Mouse (Mus musculus): ENCODE data around the gene Cdc20b. TPM values are rescaled to one million over a fixed set of nuclear protein-coding genes. Genes with fewer than 3 reads are reported as not detected.
A peak's percentile ranks its signal among the peaks of the same experiment; 100 is the strongest.
"Not testable (repeated sequence)": the region's sequence is repeated elsewhere in the genome, so short reads cannot be mapped to it uniquely, and the experiment has no call there.

Gene Cdc20b
- polyA plus RNA-seq, 1 experiment from 2014 or later = not detected

DNA sequence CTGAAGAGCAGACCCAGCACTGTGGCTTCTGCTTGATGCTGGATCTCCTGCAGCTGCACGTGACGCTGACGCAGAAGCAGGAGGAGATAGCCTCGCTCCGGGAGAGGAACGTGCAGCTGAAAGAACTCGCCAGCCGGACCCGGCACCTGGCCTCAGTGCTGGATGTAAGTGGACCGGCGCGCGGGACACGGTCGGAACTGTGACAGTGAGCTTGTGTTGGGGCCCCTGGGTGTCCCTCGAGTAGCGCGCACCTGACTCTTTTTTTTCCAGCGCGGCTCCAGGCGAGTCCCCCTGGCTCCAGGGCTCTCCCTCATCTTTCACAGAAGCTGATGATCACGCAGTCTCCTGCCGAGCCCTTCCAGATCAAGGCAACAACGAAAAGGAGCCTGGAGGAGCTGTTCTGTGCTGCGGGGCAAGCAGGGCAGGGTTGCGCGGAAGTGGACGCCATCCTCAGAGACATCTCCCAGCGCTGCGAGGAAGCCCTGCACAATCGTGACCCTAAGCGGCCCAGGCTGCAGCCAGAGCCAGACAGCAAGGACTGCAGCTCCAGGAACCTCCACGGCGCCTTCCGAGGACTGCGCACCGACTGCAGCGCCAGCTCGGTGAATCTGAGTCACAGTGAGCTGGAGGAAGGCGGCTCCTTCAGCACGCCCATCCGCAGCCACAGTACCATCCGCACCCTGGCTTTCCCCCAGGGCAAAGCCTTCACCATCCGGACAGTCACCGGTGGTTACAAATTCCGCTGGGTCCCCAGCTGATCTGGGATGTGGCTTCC, 36.3 kb upstream of the Cdc20b start:
- WGBS = under 1% methylated on average over 46 of the region's 46 CpGs
- Histone ChIP-seq H3K9me3 (no peaks in the 10 kb centered on the region), H3K27me3 (ENCODE audit: insufficient read depth, poor library complexity, severe bottlenecking) (peaks cover 83% of the 10 kb centered on the region)

DNA sequence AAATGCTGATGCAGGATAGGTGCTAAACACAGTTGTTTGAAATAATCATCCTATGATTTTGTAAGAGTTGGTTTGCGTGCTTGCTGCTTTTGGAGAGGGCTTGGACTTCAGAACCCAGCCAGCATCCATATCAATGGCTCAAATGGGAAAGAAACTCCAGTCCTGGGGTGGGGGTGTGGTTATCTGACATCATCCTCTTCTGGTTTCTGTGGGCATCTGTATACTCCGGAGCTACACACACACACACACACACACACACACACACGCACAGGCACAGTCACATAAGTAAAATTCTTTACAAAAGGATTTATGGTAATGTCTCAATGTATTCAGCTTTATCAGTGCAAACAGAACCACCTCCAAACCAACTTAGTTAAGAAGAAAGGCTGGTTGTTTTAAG, 34.8 kb upstream of the Cdc20b start:
- Histone ChIP-seq H3K27me3 (ENCODE audit: insufficient read depth, poor library complexity, severe bottlenecking) (peaks cover 68% of the 10 kb centered on the region), H3K4me1 (peaks cover 9% of the 10 kb centered on the region), H3K9me3 (no peaks in the 10 kb centered on the region), H3K36me3 (no peaks in the 10 kb centered on the region), H3K4me3 (no peak overlapping the region), H3K27ac (no peak overlapping the region)
- DNase-seq (ENCODE audit: low spot score) = peak; percentile 59
- 78% methylated on average over 3 of the region's 3 CpGs for WGBS

More for the DNA sequence above, 36.3 kb upstream of the Cdc20b start:
- Histone ChIP-seq H3K4me3 (peak overlapping the region; percentile 64), H3K4me1 (peaks cover 16% of the 10 kb centered on the region), H3K36me3 (no peaks in the 10 kb centered on the region), H3K27ac (no peak overlapping the region)
- peak; percentile 74 for DNase-seq (ENCODE audit: low spot score)

GRCm38 (mm10) chr13:113000576-113001318, 34.2 kb upstream of the Cdc20b start:
- no peak overlapping the region for H3K4me3 ChIP-seq
- no peak overlapping the region for H3K27ac ChIP-seq
- WGBS = 64% methylated on average over 9 of the region's 9 CpGs
- peak; percentile 68 for DNase-seq (ENCODE audit: low spot score)
- peaks cover 9% of the 10 kb centered on the region for H3K4me1 ChIP-seq
- H3K9me3 ChIP-seq = no peaks in the 10 kb centered on the region
- H3K27me3 ChIP-seq (ENCODE audit: insufficient read depth, poor library complexity, severe bottlenecking) = peaks cover 61% of the 10 kb centered on the region
- no peaks in the 10 kb centered on the region for H3K36me3 ChIP-seq

DNA sequence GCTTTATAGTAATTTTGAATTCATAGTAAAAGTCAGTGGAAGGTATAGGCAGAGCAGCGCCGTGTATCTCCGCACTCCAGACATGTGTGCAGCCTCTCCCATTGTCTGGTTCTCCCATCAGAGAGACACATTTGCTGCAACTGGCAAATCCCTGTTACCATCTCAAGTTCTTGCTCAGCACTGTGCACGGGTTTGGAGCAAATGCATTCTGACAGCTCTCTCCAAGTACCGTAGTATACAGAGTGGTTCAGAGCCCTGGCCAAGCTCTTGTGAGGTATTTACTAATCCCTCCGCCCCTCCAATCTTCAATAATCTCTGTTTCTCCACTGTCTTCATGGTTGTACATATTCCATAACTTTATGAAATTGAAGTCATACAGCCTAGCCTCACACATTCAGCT, 22.2 kb upstream of the Cdc20b start:
- Histone ChIP-seq H3K4me1 (no peaks in the 10 kb centered on the region), H3K36me3 (no peaks in the 10 kb centered on the region), H3K27ac (no peak overlapping the region), H3K4me3 (no peak overlapping the region), H3K27me3 (ENCODE audit: insufficient read depth, poor library complexity, severe bottlenecking) (no peaks in the 10 kb centered on the region), H3K9me3 (no peaks in the 10 kb centered on the region)
- DNase-seq (ENCODE audit: low spot score) = peak; percentile 69
- 72% methylated on average over 6 of the region's 6 CpGs for WGBS

GRCm38 (mm10) chr13:113013174-113013953, 21.5 kb upstream of the Cdc20b start:
- H3K36me3 ChIP-seq; H3K9me3 ChIP-seq; H3K27me3 ChIP-seq (ENCODE audit: insufficient read depth, poor library complexity, severe bottlenecking); H3K4me1 ChIP-seq; H3K27ac ChIP-seq: not testable (repeated sequence)
- 38% methylated on average over 20 of the region's 20 CpGs for WGBS
- DNase-seq (ENCODE audit: low spot score) = peak; percentile 73
- H3K4me3 ChIP-seq = peak overlapping the region; percentile 47

DNA sequence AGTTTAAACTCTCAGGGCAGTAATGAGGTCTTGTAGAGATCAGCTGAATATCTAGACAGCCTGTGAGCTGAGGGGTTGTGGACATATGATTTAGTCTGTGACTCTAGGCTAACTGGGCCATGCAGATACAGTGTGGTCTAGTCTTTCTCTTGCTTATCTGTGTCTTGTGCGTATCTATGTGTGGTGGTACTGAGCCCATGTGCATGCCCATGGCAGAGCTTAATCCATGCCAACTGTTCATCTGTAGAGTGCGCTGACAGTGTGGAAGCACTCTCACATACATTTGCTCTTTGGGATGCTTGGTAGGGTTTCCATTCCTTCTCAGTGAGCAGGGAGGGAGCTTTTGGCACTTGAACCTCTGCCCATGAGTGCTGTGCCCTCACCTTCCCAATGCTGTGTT, 13.4 kb upstream of the Cdc20b start:
- Histone ChIP-seq H3K9me3 (no peaks in the 10 kb centered on the region), H3K36me3 (no peaks in the 10 kb centered on the region), H3K27me3 (ENCODE audit: insufficient read depth, poor library complexity, severe bottlenecking) (0 out of 2 replicates have a peak, but pooled peaks cover 4% of the 10 kb centered on the region), H3K27ac (no peak overlapping the region), H3K4me3 (no peak overlapping the region), H3K4me1 (no peaks in the 10 kb centered on the region)
- 77% methylated on average over 2 of the region's 2 CpGs for WGBS
- DNase-seq (ENCODE audit: low spot score) = peak; percentile 56

DNA sequence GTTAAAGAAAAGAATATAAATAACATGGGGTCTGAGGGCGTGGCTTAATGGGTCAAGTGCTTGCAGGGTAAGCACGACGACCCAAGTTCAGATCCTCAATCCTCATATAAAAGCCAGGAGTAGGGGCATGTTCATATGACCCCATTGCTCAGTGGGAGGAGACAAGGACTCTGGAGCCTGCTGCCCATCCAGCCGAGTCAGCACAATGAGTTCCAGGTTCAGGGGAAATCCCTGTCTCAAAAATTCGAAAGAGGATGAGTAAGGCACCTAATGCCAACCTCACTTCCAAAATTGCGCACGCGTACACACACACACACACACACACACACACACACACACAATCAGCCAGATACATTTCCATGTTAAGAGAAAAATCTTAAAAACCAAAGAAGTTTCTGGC, 12.4 kb upstream of the Cdc20b start:
- H3K9me3 ChIP-seq = no peaks in the 10 kb centered on the region
- no peaks in the 10 kb centered on the region for H3K4me1 ChIP-seq
- 0 out of 2 replicates have a peak, but pooled peaks cover 4% of the 10 kb centered on the region for H3K27me3 ChIP-seq (ENCODE audit: insufficient read depth, poor library complexity, severe bottlenecking)
- H3K36me3 ChIP-seq = no peaks in the 10 kb centered on the region
- WGBS = 81% methylated on average over 8 of the region's 8 CpGs
- no peak overlapping the region for H3K4me3 ChIP-seq
- peak; percentile 60 for DNase-seq (ENCODE audit: low spot score)
- H3K27ac ChIP-seq = no peak overlapping the region

- no peaks in the 10 kb centered on the region for H3K4me1 ChIP-seq
- no peak overlapping the region for H3K27ac ChIP-seq
- peaks cover 4% of the 10 kb centered on the region; the same call in 1 of the 2 replicates for H3K27me3 ChIP-seq (ENCODE audit: insufficient read depth, poor library complexity, severe bottlenecking)
- no peaks in the 10 kb centered on the region for H3K9me3 ChIP-seq
- H3K36me3 ChIP-seq = no peaks in the 10 kb centered on the region
- peak; percentile 51 for DNase-seq (ENCODE audit: low spot score)
- no peak overlapping the region for H3K4me3 ChIP-seq
- WGBS = 79% methylated on average over 17 of the region's 17 CpGs
Measured at GRCm38 (mm10) chr13:113023274-113024143, 11.4 kb upstream of the Cdc20b start.

DNA sequence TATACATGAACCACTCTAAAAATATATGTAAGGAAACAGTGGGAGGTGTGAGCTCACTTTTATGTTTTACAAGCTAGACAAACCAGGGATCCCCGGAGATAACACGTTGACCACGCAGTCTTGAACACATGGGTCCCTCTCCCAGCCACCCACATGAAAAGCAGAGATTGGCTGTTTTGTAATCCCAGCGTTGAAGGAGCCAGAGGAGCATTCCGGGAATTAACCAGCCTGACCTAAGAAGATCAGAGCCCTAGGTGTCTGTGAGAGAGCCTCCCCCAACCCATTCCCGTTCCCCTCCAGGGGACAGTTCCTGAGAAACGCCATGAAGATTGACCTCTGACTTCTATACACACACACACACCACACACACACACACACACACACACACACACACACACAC, 3.6 kb upstream of the Cdc20b start:
- H3K9me3 ChIP-seq = no peaks in the 10 kb centered on the region
- H3K27me3 ChIP-seq (ENCODE audit: insufficient read depth, poor library complexity, severe bottlenecking) = peaks cover 50% of the 10 kb centered on the region
- H3K36me3 ChIP-seq = no peaks in the 10 kb centered on the region
- H3K27ac ChIP-seq = no peak overlapping the region
- H3K4me3 ChIP-seq = peak overlapping the region; percentile 69
- peak; percentile 63 for DNase-seq (ENCODE audit: low spot score)
- WGBS = 3% methylated on average over 7 of the region's 7 CpGs
- peaks cover 18% of the 10 kb centered on the region; the same call in 1 of the 2 replicates for H3K4me1 ChIP-seq

DNA sequence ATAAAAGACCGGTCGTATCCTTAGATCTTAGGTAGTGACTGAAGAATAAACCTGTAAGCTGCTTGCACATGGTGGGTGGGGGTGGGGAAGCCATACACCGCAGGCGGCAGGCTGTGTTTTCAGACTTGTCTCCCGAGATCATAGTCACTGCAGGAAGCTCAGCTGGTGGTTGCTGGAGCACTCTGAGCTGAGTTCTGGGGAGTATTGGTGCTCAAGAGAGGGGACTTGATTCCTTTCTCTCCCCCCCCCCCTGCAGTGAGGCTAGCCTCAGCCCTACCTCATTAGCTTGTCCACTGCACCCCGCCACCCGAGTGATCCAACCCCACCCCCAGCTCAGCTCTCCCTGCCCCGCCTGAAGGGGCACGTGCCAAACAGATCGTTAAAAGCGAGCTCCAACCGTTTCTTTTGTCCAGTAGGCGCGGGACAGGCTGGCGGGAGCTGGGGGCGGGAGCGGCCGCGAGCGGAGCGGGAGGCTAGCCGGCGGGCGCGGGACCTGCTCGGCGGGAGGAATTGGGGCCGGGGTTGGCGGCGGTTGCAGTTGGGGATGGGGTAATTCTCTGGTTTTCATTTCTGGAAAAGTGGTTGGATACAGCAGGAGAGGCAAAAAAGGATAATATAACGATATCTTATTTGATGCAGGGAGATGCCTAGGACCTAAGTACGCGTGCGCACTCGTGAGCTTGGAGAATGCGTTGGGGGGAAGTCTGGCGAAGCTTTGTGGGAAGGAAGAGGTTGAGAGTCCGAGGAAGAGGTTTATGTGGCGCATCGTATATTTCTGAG, 2.9 kb upstream of the Cdc20b start:
- Histone ChIP-seq H3K27me3 (ENCODE audit: insufficient read depth, poor library complexity, severe bottlenecking) (peaks cover 50% of the 10 kb centered on the region), H3K27ac (peak overlapping the region; percentile 84)
- under 1% methylated on average over 40 of the region's 40 CpGs for WGBS

DNA sequence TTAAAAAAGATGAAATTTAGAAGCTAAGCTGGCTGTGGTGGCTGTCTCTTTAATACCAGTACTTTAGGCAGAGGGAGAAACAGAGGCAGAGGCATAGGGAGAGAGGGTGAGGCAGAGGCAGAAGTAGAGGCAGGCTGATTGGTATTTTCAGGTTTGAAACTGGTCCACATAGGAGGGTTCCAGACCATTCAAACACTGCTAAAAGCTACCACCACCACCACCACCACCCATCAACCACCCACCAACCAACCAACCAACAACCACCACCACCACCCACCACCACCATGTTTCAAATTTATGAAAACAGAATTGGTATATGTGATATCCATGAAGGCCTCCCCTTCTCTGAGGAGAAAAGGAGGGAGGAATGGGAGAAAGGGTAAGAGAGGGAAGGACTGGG, 2.1 kb upstream of the Cdc20b start:
- DNase-seq (ENCODE audit: low spot score) = peak; percentile 65
- peaks cover 50% of the 10 kb centered on the region for H3K27me3 ChIP-seq (ENCODE audit: insufficient read depth, poor library complexity, severe bottlenecking)

More for the DNA sequence above, 2.9 kb upstream of the Cdc20b start:
- H3K36me3 ChIP-seq = no peaks in the 10 kb centered on the region
- peaks cover 18% of the 10 kb centered on the region; the same call in 1 of the 2 replicates for H3K4me1 ChIP-seq
- peak overlapping the region; percentile 69 for H3K4me3 ChIP-seq
- no peaks in the 10 kb centered on the region for H3K9me3 ChIP-seq
- DNase-seq (ENCODE audit: low spot score) = peak; percentile 74

More for the DNA sequence above, 2.1 kb upstream of the Cdc20b start:
- no peaks in the 10 kb centered on the region for H3K36me3 ChIP-seq
- H3K9me3 ChIP-seq = no peaks in the 10 kb centered on the region
- H3K4me1 ChIP-seq = peaks cover 18% of the 10 kb centered on the region; the same call in 1 of the 2 replicates
- no peak overlapping the region for H3K27ac ChIP-seq
- no peak overlapping the region for H3K4me3 ChIP-seq
